ENCODE assay signal across 27 mouse cellular contexts in the genomic region with DNA sequence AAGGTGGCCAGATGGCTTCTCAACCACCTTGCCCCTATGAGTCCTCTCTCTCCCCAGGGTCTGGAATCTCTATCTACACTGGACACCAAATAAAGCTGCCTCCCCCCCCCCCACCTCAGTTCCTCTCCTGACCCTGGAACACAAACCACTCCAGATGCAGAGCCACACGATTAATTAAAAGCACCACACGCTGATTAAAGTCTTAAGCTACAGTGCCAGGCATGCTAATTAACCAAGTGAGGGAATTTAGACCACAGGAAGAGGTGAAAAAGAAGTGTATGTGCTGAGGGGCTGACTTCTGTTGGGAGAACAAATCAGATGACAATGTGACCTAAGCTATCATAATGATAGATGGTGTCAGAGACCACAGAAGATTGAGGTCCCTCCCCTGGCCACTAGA.
"Had no signal": no experiment of that assay in that cellular context is flagged by ENCODE, and none has a peak within 500 bp of the region (broad histone marks: within the 10 kb centered on the region; RNA-seq: fewer than 3 reads in every experiment).

No protein-coding gene starts in this region.

- H3K27ac ChIP-seq: embryonic facial prominence, embryonic 10.5 days; embryonic facial prominence, embryonic 12.5 days; embryonic facial prominence, embryonic 13.5 days; embryonic facial prominence, embryonic 15.5 days; forebrain, embryonic 10.5 days; forebrain, embryonic 12.5 days; forebrain, embryonic 15.5 days; gastrocnemius, adult 2 months; heart, adult 2 months; heart, embryonic 10.5 days had no signal

- H3K27me3 ChIP-seq: embryonic facial prominence, embryonic 12.5 days; embryonic facial prominence, embryonic 13.5 days; embryonic facial prominence, embryonic 15.5 days; forebrain, embryonic 12.5 days; forebrain, embryonic 15.5 days had no signal

- H3K4me2 ChIP-seq: embryonic facial prominence, embryonic 12.5 days; embryonic facial prominence, embryonic 13.5 days; embryonic facial prominence, embryonic 15.5 days; forebrain, embryonic 12.5 days; forebrain, embryonic 15.5 days; heart, embryonic 11.5 days had no signal

- H3K4me3 ChIP-seq: embryonic facial prominence, embryonic 10.5 days; embryonic facial prominence, embryonic 12.5 days; embryonic facial prominence, embryonic 13.5 days; embryonic facial prominence, embryonic 15.5 days; erythroblast, embryonic 14.5 days; forebrain, embryonic 10.5 days; forebrain, embryonic 12.5 days; forebrain, embryonic 15.5 days; gastrocnemius, adult 2 months; heart, adult 2 months; heart, embryonic 10.5 days had no signal

- H3K9ac ChIP-seq: embryonic facial prominence, embryonic 12.5 days; embryonic facial prominence, embryonic 13.5 days; embryonic facial prominence, embryonic 15.5 days; forebrain, embryonic 12.5 days; forebrain, embryonic 15.5 days; forebrain, postnatal 0 days had no signal

- ATAC-seq: forebrain, embryonic 15.5 days; forebrain, embryonic 16.5 days; forebrain, postnatal 0 days had no signal

- H3K4me1 ChIP-seq: embryonic facial prominence, embryonic 12.5 days; heart, embryonic 10.5 days had no signal

- DNase-seq: cerebellum, adult 8-10 months; cerebellum, adult 9-10 months; cerebellum, adult 9-11 months; cerebellum, postnatal 10 days; cerebellum, postnatal 14 days; cerebellum, postnatal 25 days; cerebellum, postnatal 36 days; embryo, embryonic 11 days; forebrain, postnatal 0 days; gastrocnemius, adult 2 months; gastrocnemius, postnatal 10 days; gastrocnemius, postnatal 14 days; gastrocnemius, postnatal 25 days; gastrocnemius, postnatal 36 days; heart, adult 18-20 months; heart, adult 2 months had no signal

- H3K9me3 ChIP-seq: embryonic facial prominence, embryonic 10.5 days; embryonic facial prominence, embryonic 12.5 days; embryonic facial prominence, embryonic 13.5 days; embryonic facial prominence, embryonic 15.5 days; forebrain, embryonic 10.5 days; forebrain, embryonic 12.5 days; forebrain, embryonic 15.5 days; heart, embryonic 10.5 days had no signal

- H3K36me3 ChIP-seq: embryonic facial prominence, embryonic 10.5 days; embryonic facial prominence, embryonic 12.5 days; embryonic facial prominence, embryonic 13.5 days; embryonic facial prominence, embryonic 15.5 days; forebrain, embryonic 10.5 days; forebrain, embryonic 12.5 days; forebrain, embryonic 15.5 days; heart, embryonic 10.5 days had no signal
